Mouse (Mus musculus): Measurements from ENCODE around the gene Hectd4.
"Not testable (repeated sequence)": the region's sequence is repeated elsewhere in the genome, so short reads cannot be mapped to it uniquely, and the experiment has no call there.

Gene Hectd4

GRCm38 (mm10) chr5:121206540-121206939, 13.5 kb upstream of the Hectd4 start:
- no peak for DNase-seq (ENCODE audit: low spot score)

- no peak for DNase-seq (ENCODE audit: low spot score)
These were observed 13.0 kb upstream of the Hectd4 start for GRCm38 (mm10) chr5:121206984-121207383.

- no peak for DNase-seq (ENCODE audit: low spot score)
These were observed 10.0 kb upstream of the Hectd4 start for GRCm38 (mm10) chr5:121209755-121210600.

GRCm38 (mm10) chr5:121210601-121210924, 9.5 kb upstream of the Hectd4 start:
- DNase-seq (ENCODE audit: low spot score) = no peak

GRCm38 (mm10) chr5:121212108-121212507, 7.9 kb upstream of the Hectd4 start:
- DNase-seq (ENCODE audit: low spot score) = no peak

GRCm38 (mm10) chr5:121214707-121215106, 5.3 kb upstream of the Hectd4 start:
- DNase-seq (ENCODE audit: low spot score) = no peak

- DNase-seq (ENCODE audit: low spot score) = peak; percentile 68
These were observed 4.5 kb upstream of the Hectd4 start for GRCm38 (mm10) chr5:121215380-121216125.

- no peak for DNase-seq (ENCODE audit: low spot score)
These were observed 3.9 kb upstream of the Hectd4 start for GRCm38 (mm10) chr5:121216126-121216446.

GRCm38 (mm10) chr5:121216584-121217312, 3.3 kb upstream of the Hectd4 start:
- not testable (repeated sequence) for DNase-seq (ENCODE audit: low spot score)

- no peak for DNase-seq (ENCODE audit: low spot score)
These were observed 2.7 kb upstream of the Hectd4 start for GRCm38 (mm10) chr5:121217313-121217634.

- no peak for DNase-seq (ENCODE audit: low spot score)
These were observed 829 bp upstream of the Hectd4 start for GRCm38 (mm10) chr5:121219190-121219589.

GRCm38 (mm10) chr5:121220732-121221301, 798 bp downstream of the Hectd4 start:
- DNase-seq (ENCODE audit: low spot score) = no peak

- DNase-seq (ENCODE audit: low spot score) = no peak
These were observed 1.4 kb downstream of the Hectd4 start for GRCm38 (mm10) chr5:121221328-121221850.

- not testable (repeated sequence) for DNase-seq (ENCODE audit: low spot score)
These were observed 4.0 kb downstream of the Hectd4 start for GRCm38 (mm10) chr5:121224020-121224419.

GRCm38 (mm10) chr5:121224856-121225255, 4.8 kb downstream of the Hectd4 start:
- no peak for DNase-seq (ENCODE audit: low spot score)

- DNase-seq (ENCODE audit: low spot score) = no peak
These were observed 5.8 kb downstream of the Hectd4 start for GRCm38 (mm10) chr5:121225854-121226253.

- DNase-seq (ENCODE audit: low spot score) = no peak
These were observed 6.4 kb downstream of the Hectd4 start for GRCm38 (mm10) chr5:121226406-121226805.

GRCm38 (mm10) chr5:121226845-121227244, 6.8 kb downstream of the Hectd4 start:
- DNase-seq (ENCODE audit: low spot score) = no peak

- not testable (repeated sequence) for DNase-seq (ENCODE audit: low spot score)
These were observed 7.3 kb downstream of the Hectd4 start for GRCm38 (mm10) chr5:121227330-121227729.

GRCm38 (mm10) chr5:121229182-121229581, 9.2 kb downstream of the Hectd4 start:
- no peak for DNase-seq (ENCODE audit: low spot score)

GRCm38 (mm10) chr5:121230811-121231210, 10.8 kb downstream of the Hectd4 start:
- no peak for DNase-seq (ENCODE audit: low spot score)

GRCm38 (mm10) chr5:121232789-121233188, 12.8 kb downstream of the Hectd4 start:
- DNase-seq (ENCODE audit: low spot score) = no peak

Measured in layer of hippocampus, adult 9-10 months (tissue).